Mouse (Mus musculus) hindlimb bud, embryonic 11.5 days (tissue): Measurements from ENCODE around the gene Prkar1b.

ENCODE experiments used
- DNase-seq: peaks from one replicate; pipeline ENCODE4 v3.0.0-alpha.2; 2012; ENCODE audit warnings: low read depth, low spot score; ENCODE audit errors: extremely low spot score

Prkar1b gene

GRCm38 (mm10) chr5:139007141-139007775 lies 142.5 kb downstream of the Prkar1b start:
- no peak for DNase-seq

GRCm38 (mm10) chr5:139004588-139004987 lies 145.2 kb downstream of the Prkar1b start:
- no peak for DNase-seq

GRCm38 (mm10) chr5:138999716-139000115 lies 150.1 kb downstream of the Prkar1b start:
- DNase-seq, result no peak

GRCm38 (mm10) chr5:138997936-138998580 lies 151.7 kb downstream of the Prkar1b start:
- no peak for DNase-seq

GRCm38 (mm10) chr5:138997171-138997788 lies 152.5 kb downstream of the Prkar1b start, which contains the start of gene Pdgfa:
Gene Pdgfa (minus strand): TSS chr5:138997370.
- DNase-seq, result no peak

GRCm38 (mm10) chr5:138996322-138997073 lies 153.3 kb downstream of the Prkar1b start:
- no peak for DNase-seq

GRCm38 (mm10) chr5:138995721-138996311 lies 154.0 kb downstream of the Prkar1b start:
- no peak for DNase-seq

GRCm38 (mm10) chr5:138994786-138995720 lies 154.7 kb downstream of the Prkar1b start:
- DNase-seq, result no peak

- DNase-seq, result no peak
Measured at GRCm38 (mm10) chr5:138994108-138994785, 155.6 kb downstream of the Prkar1b start.

GRCm38 (mm10) chr5:138993371-138994107 lies 156.3 kb downstream of the Prkar1b start:
- no peak for DNase-seq

GRCm38 (mm10) chr5:138992611-138993370 lies 157.0 kb downstream of the Prkar1b start:
- no peak for DNase-seq

GRCm38 (mm10) chr5:138991734-138992133 lies 158.1 kb downstream of the Prkar1b start:
- no peak for DNase-seq

- no peak for DNase-seq
Measured at GRCm38 (mm10) chr5:138990659-138991380, 159.0 kb downstream of the Prkar1b start.

- no peak for DNase-seq
Measured at GRCm38 (mm10) chr5:138989567-138989966, 160.2 kb downstream of the Prkar1b start.

GRCm38 (mm10) chr5:138988764-138989163 lies 161.0 kb downstream of the Prkar1b start:
- DNase-seq, result no peak

GRCm38 (mm10) chr5:138987994-138988393 lies 161.8 kb downstream of the Prkar1b start:
- no peak for DNase-seq

GRCm38 (mm10) chr5:138981921-138982320 lies 167.9 kb downstream of the Prkar1b start:
- no peak for DNase-seq
